Mouse (Mus musculus): Measurements from ENCODE around the gene Card10. TPM values are rescaled to one million over a fixed set of nuclear protein-coding genes. Genes with fewer than 3 reads are reported as not detected.

Card10 gene
- polyA plus RNA-seq, 1 experiment from 2014 or later: 6.5 TPM

GRCm38 (mm10) chr15:78845867-78846266, 43.0 kb upstream of the Card10 start:
- WGBS: 63% methylated on average over 8 of the region's 8 CpGs
- Histone ChIP-seq H3K9ac (replicated peaks; ENCODE audit: low read depth, low read length) (no peak overlapping the region), H3K4me2 (replicated peaks; ENCODE audit: low read depth, low read length) (peak overlapping the region; percentile 78), H3K4me1 (ENCODE audit: control insufficient read depth, insufficient read depth, low read length) (peaks cover 36% of the 10 kb centered on the region), H3K9me3 (ENCODE audit: control insufficient read depth, low read depth, low read length) (no peaks in the 10 kb centered on the region), H3K27me3 (ENCODE audit: control insufficient read depth, insufficient read depth, low read length) (no peaks in the 10 kb centered on the region), H3K36me3 (ENCODE audit: control insufficient read depth, insufficient read depth, low read length) (peaks cover 27% of the 10 kb centered on the region; the same call in 1 of the 2 replicates), H3K27ac (ENCODE audit: low read length) (peak overlapping the region; percentile 91), H3K4me3 (ENCODE audit: low read depth, low read length) (0 out of 2 replicates have a peak overlapping the region, but pooled peaks have one; percentile 70)
- ATAC-seq (ENCODE audit: insufficient number of reproducible peaks, insufficient read depth, low FRiP score, low read depth): no peak

GRCm38 (mm10) chr15:78845321-78845720, 42.5 kb upstream of the Card10 start:
- no peaks in the 10 kb centered on the region for H3K27me3 ChIP-seq (ENCODE audit: control insufficient read depth, insufficient read depth, low read length)
- H3K4me1 ChIP-seq (ENCODE audit: control insufficient read depth, insufficient read depth, low read length): peaks cover 36% of the 10 kb centered on the region
- H3K4me2 ChIP-seq (replicated peaks; ENCODE audit: low read depth, low read length): peak overlapping the region; percentile 78
- H3K9me3 ChIP-seq (ENCODE audit: control insufficient read depth, low read depth, low read length): no peaks in the 10 kb centered on the region
- H3K4me3 ChIP-seq (ENCODE audit: low read depth, low read length): peak overlapping the region; percentile 70; the same call in 1 of the 2 replicates
- peak overlapping the region; percentile 91 for H3K27ac ChIP-seq (ENCODE audit: low read length)
- H3K36me3 ChIP-seq (ENCODE audit: control insufficient read depth, insufficient read depth, low read length): peaks cover 27% of the 10 kb centered on the region; the same call in 1 of the 2 replicates
- 47% methylated on average over 11 of the region's 11 CpGs for WGBS
- no peak for ATAC-seq (ENCODE audit: insufficient number of reproducible peaks, insufficient read depth, low FRiP score, low read depth)
- H3K9ac ChIP-seq (replicated peaks; ENCODE audit: low read depth, low read length): peak overlapping the region; percentile 18; the same call in 1 of the 2 replicates

- Histone ChIP-seq H3K4me2 (replicated peaks; ENCODE audit: low read depth, low read length) (peak overlapping the region; percentile 78), H3K4me3 (ENCODE audit: low read depth, low read length) (peak overlapping the region; percentile 70), H3K9ac (replicated peaks; ENCODE audit: low read depth, low read length) (0 out of 2 replicates have a peak overlapping the region, but pooled peaks have one; percentile 89), H3K36me3 (ENCODE audit: control insufficient read depth, insufficient read depth, low read length) (peaks cover 27% of the 10 kb centered on the region; the same call in 1 of the 2 replicates), H3K9me3 (ENCODE audit: control insufficient read depth, low read depth, low read length) (no peaks in the 10 kb centered on the region), H3K27me3 (ENCODE audit: control insufficient read depth, insufficient read depth, low read length) (no peaks in the 10 kb centered on the region), H3K27ac (ENCODE audit: low read length) (peak overlapping the region; percentile 91; the same call in 1 of the 2 replicates), H3K4me1 (ENCODE audit: control insufficient read depth, insufficient read depth, low read length) (peaks cover 41% of the 10 kb centered on the region)
- peak; percentile 28; the same call in 1 of the 2 replicates for ATAC-seq (ENCODE audit: insufficient number of reproducible peaks, insufficient read depth, low FRiP score, low read depth)
- 26% methylated on average over 9 of the region's 9 CpGs for WGBS
Observed at GRCm38 (mm10) chr15:78844791-78845190, 41.9 kb upstream of the Card10 start.

- Histone ChIP-seq H3K27me3 (ENCODE audit: control insufficient read depth, insufficient read depth, low read length) (no peaks in the 10 kb centered on the region), H3K9ac (replicated peaks; ENCODE audit: low read depth, low read length) (peak overlapping the region; percentile 89), H3K9me3 (ENCODE audit: control insufficient read depth, low read depth, low read length) (no peaks in the 10 kb centered on the region), H3K4me3 (ENCODE audit: low read depth, low read length) (peak overlapping the region; percentile 70), H3K4me1 (ENCODE audit: control insufficient read depth, insufficient read depth, low read length) (peaks cover 48% of the 10 kb centered on the region), H3K27ac (ENCODE audit: low read length) (peak overlapping the region; percentile 91), H3K4me2 (replicated peaks; ENCODE audit: low read depth, low read length) (peak overlapping the region; percentile 78), H3K36me3 (ENCODE audit: control insufficient read depth, insufficient read depth, low read length) (peaks cover 18% of the 10 kb centered on the region; the same call in 1 of the 2 replicates)
- WGBS: 38% methylated on average over 21 of the region's 21 CpGs
- ATAC-seq (ENCODE audit: insufficient number of reproducible peaks, insufficient read depth, low FRiP score, low read depth): no peak
Observed at GRCm38 (mm10) chr15:78843581-78844469, 41.0 kb upstream of the Card10 start.

- peak; percentile 84 for ATAC-seq (ENCODE audit: insufficient number of reproducible peaks, insufficient read depth, low FRiP score, low read depth)
- under 1% methylated on average over 86 of the region's 86 CpGs for WGBS
- peaks cover 7% of the 10 kb centered on the region; the same call in 1 of the 2 replicates for H3K36me3 ChIP-seq (ENCODE audit: control insufficient read depth, insufficient read depth, low read length)
- peak within 1 kb of the TSS; percentile 78 for H3K4me2 ChIP-seq (replicated peaks; ENCODE audit: low read depth, low read length)
- H3K27ac ChIP-seq (ENCODE audit: low read length): peak within 1 kb of the TSS; percentile 91
- H3K9ac ChIP-seq (replicated peaks; ENCODE audit: low read depth, low read length): peak within 1 kb of the TSS; percentile 89
- H3K4me3 ChIP-seq (ENCODE audit: low read depth, low read length): peak within 1 kb of the TSS; percentile 70
- H3K9me3 ChIP-seq (ENCODE audit: control insufficient read depth, low read depth, low read length): no peaks in the 10 kb centered on the region
- H3K27me3 ChIP-seq (ENCODE audit: control insufficient read depth, insufficient read depth, low read length): no peaks in the 10 kb centered on the region
- H3K4me1 ChIP-seq (ENCODE audit: control insufficient read depth, insufficient read depth, low read length): peaks cover 48% of the 10 kb centered on the region
Observed at GRCm38 (mm10) chr15:78842371-78843163, 39.7 kb upstream of the Card10 start, which contains the start of gene Cdc42ep1. Cdc42ep1 (plus strand) TSS chr15:78842624.

GRCm38 (mm10) chr15:78841161-78841790, 38.4 kb upstream of the Card10 start:
- 64% methylated on average over 6 of the region's 6 CpGs for WGBS
- no peak overlapping the region for H3K4me3 ChIP-seq (ENCODE audit: low read depth, low read length)
- peaks cover 45% of the 10 kb centered on the region for H3K4me1 ChIP-seq (ENCODE audit: control insufficient read depth, insufficient read depth, low read length)
- no peak for ATAC-seq (ENCODE audit: insufficient number of reproducible peaks, insufficient read depth, low FRiP score, low read depth)
- no peaks in the 10 kb centered on the region for H3K36me3 ChIP-seq (ENCODE audit: control insufficient read depth, insufficient read depth, low read length)
- no peaks in the 10 kb centered on the region for H3K9me3 ChIP-seq (ENCODE audit: control insufficient read depth, low read depth, low read length)
- no peak overlapping the region for H3K4me2 ChIP-seq (replicated peaks; ENCODE audit: low read depth, low read length)
- H3K27ac ChIP-seq (ENCODE audit: low read length): no peak overlapping the region
- H3K9ac ChIP-seq (replicated peaks; ENCODE audit: low read depth, low read length): no peak overlapping the region
- no peaks in the 10 kb centered on the region for H3K27me3 ChIP-seq (ENCODE audit: control insufficient read depth, insufficient read depth, low read length)

- H3K9ac ChIP-seq (replicated peaks; ENCODE audit: low read depth, low read length): no peak overlapping the region
- no peak for ATAC-seq (ENCODE audit: insufficient number of reproducible peaks, insufficient read depth, low FRiP score, low read depth)
- peak overlapping the region; percentile 56; the same call in 1 of the 2 replicates for H3K27ac ChIP-seq (ENCODE audit: low read length)
- H3K4me3 ChIP-seq (ENCODE audit: low read depth, low read length): no peak overlapping the region
- H3K36me3 ChIP-seq (ENCODE audit: control insufficient read depth, insufficient read depth, low read length): no peaks in the 10 kb centered on the region
- no peaks in the 10 kb centered on the region for H3K9me3 ChIP-seq (ENCODE audit: control insufficient read depth, low read depth, low read length)
- no peaks in the 10 kb centered on the region for H3K27me3 ChIP-seq (ENCODE audit: control insufficient read depth, insufficient read depth, low read length)
- H3K4me1 ChIP-seq (ENCODE audit: control insufficient read depth, insufficient read depth, low read length): peaks cover 46% of the 10 kb centered on the region
- no peak overlapping the region for H3K4me2 ChIP-seq (replicated peaks; ENCODE audit: low read depth, low read length)
- 62% methylated on average over 11 of the region's 11 CpGs for WGBS
Observed at GRCm38 (mm10) chr15:78840751-78841150, 37.9 kb upstream of the Card10 start.

GRCm38 (mm10) chr15:78840241-78840640, 37.4 kb upstream of the Card10 start:
- Histone ChIP-seq H3K27me3 (ENCODE audit: control insufficient read depth, insufficient read depth, low read length) (no peaks in the 10 kb centered on the region), H3K4me3 (ENCODE audit: low read depth, low read length) (no peak overlapping the region), H3K9me3 (ENCODE audit: control insufficient read depth, low read depth, low read length) (no peaks in the 10 kb centered on the region), H3K9ac (replicated peaks; ENCODE audit: low read depth, low read length) (no peak overlapping the region), H3K4me1 (ENCODE audit: control insufficient read depth, insufficient read depth, low read length) (peaks cover 47% of the 10 kb centered on the region), H3K27ac (ENCODE audit: low read length) (peak overlapping the region; percentile 80), H3K36me3 (ENCODE audit: control insufficient read depth, insufficient read depth, low read length) (no peaks in the 10 kb centered on the region), H3K4me2 (replicated peaks; ENCODE audit: low read depth, low read length) (no peak overlapping the region)
- WGBS: 40% methylated on average over 3 of the region's 3 CpGs
- no peak for ATAC-seq (ENCODE audit: insufficient number of reproducible peaks, insufficient read depth, low FRiP score, low read depth)

Data from stomach, embryonic 14.5 days (tissue).